Mouse (Mus musculus): Measurements from ENCODE around the gene Ncoa3. TPM values are rescaled to one million over a fixed set of nuclear protein-coding genes. Genes with fewer than 3 reads are reported as not detected.
A peak's percentile ranks its signal among the peaks of the same experiment; 100 is the strongest.

The Ncoa3 gene
- total RNA-seq, 2 experiments from 2014 or later = 13.5 to 13.9 TPM

- intact Hi-C loops (cut with DNase I) = no loop called here
- DNase-seq = no peak
Measured at GRCm38 (mm10) chr2:166090131-166090581, 97.7 kb downstream of the Ncoa3 start.

GRCm38 (mm10) chr2:166091599-166091998 is 99.2 kb downstream of the Ncoa3 start:
- intact Hi-C loops (cut with DNase I) = no loop called here
- no peak for DNase-seq

DNA sequence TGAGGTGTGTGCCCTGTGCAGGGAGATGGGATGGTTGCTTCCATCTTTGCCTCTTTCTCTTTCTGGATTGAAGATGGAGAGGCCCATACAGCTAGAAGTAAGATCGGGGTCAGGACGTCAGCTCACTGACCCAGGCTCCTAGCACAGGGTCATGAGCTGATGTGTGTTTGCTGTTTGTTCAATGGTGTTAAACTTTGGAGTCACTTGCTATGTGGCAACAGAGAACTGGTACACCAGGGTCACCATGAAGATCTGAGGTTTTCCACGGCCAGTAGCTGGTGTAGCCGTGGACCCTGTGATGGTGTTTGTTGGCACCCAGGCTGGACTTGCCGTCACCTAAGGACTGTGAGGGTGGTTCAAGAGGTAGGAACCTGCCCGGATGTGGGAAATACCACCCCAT is 100.0 kb downstream of the Ncoa3 start:
- intact Hi-C loops (cut with DNase I) = no loop called here
- DNase-seq = no peak

- intact Hi-C loops (cut with DNase I) = no loop called here
- no peak for DNase-seq
Measured at GRCm38 (mm10) chr2:166096300-166096699, 103.9 kb downstream of the Ncoa3 start.

- intact Hi-C loops (cut with DNase I) = no loop called here
- DNase-seq = no peak
Measured at GRCm38 (mm10) chr2:166096834-166097233, 104.4 kb downstream of the Ncoa3 start.

DNA sequence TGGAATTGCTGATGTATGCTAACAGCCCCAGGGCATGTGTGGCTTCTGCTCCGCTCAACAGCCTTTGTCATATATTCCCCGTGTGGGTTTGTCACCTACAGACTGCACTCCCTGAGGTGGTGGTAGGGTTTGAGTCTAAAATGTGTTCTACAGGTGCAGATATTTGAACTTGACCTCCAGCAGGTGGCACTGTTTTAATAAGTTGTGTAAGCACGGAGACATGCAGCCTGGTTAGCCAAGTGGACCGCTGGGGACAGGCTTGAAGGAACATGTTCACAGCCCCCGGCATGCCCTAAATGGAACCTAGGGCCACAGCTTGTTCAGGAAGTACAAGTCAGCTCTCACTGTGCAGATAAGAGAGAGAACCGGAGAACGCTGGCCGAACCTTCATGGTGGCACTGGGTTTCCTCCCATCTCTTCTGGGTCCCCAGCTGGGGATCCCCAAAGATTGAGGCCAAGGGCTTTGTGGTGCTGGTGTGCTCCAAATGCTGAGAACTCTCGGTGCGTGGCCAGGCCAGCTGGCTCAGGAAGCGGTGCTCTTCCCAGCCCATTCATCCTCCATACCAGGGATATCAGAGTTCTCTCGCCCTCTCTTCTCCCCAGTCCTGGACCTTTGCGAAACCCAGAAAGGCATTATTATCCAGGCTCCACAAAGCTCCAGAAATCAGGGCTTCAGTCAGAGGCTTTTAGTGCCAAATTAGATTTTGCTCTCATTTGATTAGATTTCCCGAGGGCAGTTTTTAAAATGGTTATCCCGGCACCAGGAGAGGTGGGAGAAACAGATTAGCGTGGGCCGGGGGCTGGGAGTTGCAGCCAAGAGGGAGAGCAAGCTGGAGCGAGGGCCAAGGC is 105.2 kb downstream of the Ncoa3 start:
- intact Hi-C loops (cut with DNase I) = no loop called here
- no peak for DNase-seq

- intact Hi-C loops (cut with DNase I) = no loop called here
- DNase-seq = no peak
Measured at GRCm38 (mm10) chr2:166098292-166098933, 106.0 kb downstream of the Ncoa3 start.

DNA sequence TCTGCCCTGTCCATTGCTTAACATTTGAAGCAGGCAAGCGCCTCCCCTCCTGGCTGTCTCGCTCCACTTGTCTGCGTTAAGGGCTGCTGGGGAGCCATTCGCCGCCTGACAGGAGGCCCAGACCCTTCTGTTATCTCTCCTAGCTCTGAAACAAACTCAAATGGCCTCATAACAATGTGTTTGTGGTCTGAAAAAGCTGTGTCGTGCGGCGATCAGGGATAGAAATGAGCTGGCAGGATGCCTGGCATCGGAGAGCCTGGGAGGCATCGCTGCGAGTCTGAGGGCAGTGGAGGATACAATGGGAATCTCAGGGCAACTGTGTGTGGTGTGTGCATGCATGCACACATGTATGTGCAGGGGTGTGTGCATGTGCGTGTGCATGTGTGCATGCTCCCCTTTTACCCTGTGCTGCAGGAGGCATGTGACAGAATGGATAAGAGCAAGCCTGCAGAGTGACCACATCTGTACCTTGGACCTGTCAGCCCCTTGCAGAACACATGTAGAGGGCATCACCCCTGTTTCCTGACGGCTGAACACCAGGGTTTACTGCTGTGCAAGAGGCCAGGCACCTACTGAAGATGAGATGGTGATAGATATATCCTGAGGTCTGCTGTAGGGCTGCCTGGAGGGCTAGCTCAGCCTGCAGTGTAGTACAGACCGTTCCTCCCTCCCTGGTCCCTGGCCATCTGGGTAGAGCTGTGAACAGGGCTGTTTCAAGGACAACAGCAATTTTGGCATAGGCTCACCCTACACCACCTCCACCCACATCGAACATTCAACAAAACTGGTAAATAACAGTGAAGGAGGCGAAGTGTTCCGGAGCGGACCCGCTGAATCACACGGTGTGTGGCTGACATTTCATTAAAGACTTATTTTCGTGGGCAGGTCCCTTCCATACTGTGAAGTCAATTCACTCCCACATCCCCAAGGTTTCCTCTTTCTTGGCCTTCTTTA is 108.2 kb downstream of the Ncoa3 start:
- intact Hi-C loops (cut with DNase I) = no loop called here

GRCm38 (mm10) chr2:166102893-166103292 is 110.5 kb downstream of the Ncoa3 start:
- no peak for DNase-seq
- intact Hi-C loops (cut with DNase I) = no loop called here

More for the DNA sequence above, 108.2 kb downstream of the Ncoa3 start:
- DNase-seq = no peak

DNA sequence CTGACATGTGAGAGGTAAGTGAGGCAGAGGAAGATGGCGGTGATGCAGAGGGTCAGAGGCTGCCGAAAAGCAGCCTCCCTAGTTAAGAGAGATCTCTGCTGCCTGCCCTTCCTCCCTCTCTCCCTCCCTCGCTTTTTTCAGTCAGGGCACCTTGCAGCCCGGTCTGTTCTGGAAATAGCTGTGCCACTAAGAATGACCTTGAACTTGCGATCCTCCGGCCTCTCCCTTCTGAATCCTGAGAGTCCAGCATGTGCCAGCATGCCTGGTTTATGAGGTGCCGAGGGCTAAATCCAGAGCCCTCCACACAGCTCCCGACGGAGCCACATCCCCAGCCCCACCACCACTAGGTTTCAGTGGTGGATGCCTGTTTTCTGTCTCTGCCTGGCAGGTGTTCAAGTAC is 113.5 kb downstream of the Ncoa3 start:
- intact Hi-C loops (cut with DNase I) = no loop called here
- DNase-seq = no peak

- intact Hi-C loops (cut with DNase I) = no loop called here
Measured at GRCm38 (mm10) chr2:166106631-166107030, 114.2 kb downstream of the Ncoa3 start.

GRCm38 (mm10) chr2:166107911-166108310 is 115.5 kb downstream of the Ncoa3 start:
- intact Hi-C loops (cut with DNase I) = loop anchor here (1.0 kb wide), 1 partner anchor 455 kb away; no protein-coding TSS in a partner anchor
- DNase-seq = no peak

More at GRCm38 (mm10) chr2:166106631-166107030, 114.2 kb downstream of the Ncoa3 start:
- no peak for DNase-seq

GRCm38 (mm10) chr2:166108326-166108725 is 115.9 kb downstream of the Ncoa3 start:
- peak; percentile 69 to 75 for DNase-seq
- intact Hi-C loops (cut with DNase I) = loop anchor here (1.0 kb wide), 1 partner anchor 455 kb away; no protein-coding TSS in a partner anchor

DNA sequence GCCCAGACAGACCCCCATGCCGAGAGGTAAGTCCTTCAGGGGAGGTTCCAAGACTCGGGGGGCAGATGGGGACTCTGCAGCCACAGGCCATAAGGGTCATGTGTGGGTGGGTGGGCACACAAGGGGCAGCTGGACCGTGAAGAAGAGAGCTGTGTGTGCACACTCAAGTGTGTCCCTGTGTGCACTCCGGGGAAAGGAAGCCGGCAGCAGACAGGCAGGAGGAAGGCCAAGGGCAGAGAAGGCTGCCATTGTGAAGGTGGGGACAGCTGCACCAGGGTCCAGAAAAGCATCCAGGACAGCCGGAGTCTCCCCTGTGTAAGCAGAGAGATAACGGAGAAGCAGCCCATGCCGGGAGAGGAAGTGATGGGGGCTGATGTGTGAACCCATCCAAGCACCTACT is 118.3 kb downstream of the Ncoa3 start:
- DNase-seq = no peak
- intact Hi-C loops (cut with DNase I) = loop anchor here (5.0 kb wide), 1 partner anchor 327 kb away; no protein-coding TSS in a partner anchor

- intact Hi-C loops (cut with DNase I) = loop anchor here (5.0 kb wide), 1 partner anchor 326 kb away; no protein-coding TSS in a partner anchor
Measured at GRCm38 (mm10) chr2:166111238-166111637, 118.8 kb downstream of the Ncoa3 start.

GRCm38 (mm10) chr2:166111831-166112250 is 119.4 kb downstream of the Ncoa3 start:
- intact Hi-C loops (cut with DNase I) = loop anchor here (5.0 kb wide), 1 partner anchor 325 kb away; no protein-coding TSS in a partner anchor

More at GRCm38 (mm10) chr2:166111238-166111637, 118.8 kb downstream of the Ncoa3 start:
- no peak for DNase-seq

DNA sequence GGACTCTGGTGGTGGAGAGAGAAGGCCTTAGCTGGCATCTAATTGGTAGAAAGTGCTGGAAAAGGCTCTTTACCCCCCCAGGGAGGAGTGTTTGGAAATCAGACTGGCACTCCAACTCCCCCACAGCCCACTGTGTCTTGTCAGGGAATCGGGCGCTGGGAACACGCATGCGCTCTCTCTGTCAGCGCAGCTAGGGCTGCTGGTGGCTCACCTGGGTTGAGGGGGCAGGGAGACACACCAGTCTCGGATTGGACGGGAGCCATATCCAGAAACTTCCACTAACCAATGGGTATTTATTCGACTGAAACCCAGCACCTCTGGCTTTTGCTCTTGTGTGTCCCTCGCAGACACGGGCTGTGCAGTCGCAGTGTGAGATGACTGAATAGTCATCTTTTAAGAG is 120.5 kb downstream of the Ncoa3 start:
- intact Hi-C loops (cut with DNase I) = loop anchor here (5.0 kb wide), 1 partner anchor 324 kb away; no protein-coding TSS in a partner anchor
- DNase-seq = no peak

More at GRCm38 (mm10) chr2:166111831-166112250, 119.4 kb downstream of the Ncoa3 start:
- no peak for DNase-seq

DNA sequence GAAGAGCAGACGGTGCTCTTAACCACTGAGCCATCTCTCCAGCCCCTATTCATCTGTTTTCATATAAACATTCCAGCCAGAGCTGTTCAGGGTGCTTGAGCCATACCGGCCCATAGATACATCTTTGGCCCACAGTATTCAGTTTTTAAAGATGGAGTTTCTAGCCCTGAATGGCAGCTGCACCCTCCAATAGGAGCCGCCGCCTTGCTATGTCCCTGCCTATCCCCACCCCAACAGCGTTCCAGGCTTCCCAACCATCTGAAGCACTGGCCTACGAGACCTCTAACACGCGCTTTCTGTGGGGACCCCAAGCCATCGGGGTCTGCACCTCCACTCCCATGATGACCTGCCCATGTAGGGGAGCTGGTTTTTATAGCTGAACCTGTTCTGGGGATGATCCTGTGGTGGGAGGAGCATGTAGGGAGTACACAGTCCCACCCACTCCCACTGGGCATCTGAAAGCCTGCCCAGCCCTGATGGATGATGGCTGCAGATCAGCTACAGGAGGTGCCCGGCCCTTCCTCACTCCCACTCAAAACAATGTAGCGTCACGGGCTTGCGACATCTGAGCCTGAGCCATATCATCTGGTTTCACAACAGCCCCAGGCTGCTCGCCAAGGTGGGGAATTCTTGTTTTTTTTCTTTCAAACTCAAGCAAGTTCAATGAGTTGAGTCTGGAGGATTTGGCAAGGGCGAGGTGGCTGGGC is 123.3 kb downstream of the Ncoa3 start:
- intact Hi-C loops (cut with DNase I) = no loop called here
- peak; percentile 74 to 77 for DNase-seq

- intact Hi-C loops (cut with DNase I) = no loop called here
- no peak for DNase-seq
Measured at GRCm38 (mm10) chr2:166116278-166116608, 123.8 kb downstream of the Ncoa3 start.
